Mouse (Mus musculus) adrenal gland, postnatal 14 days (tissue): ENCODE results near the gene Bcam. TPM values are rescaled to one million over a fixed set of nuclear protein-coding genes. Genes with fewer than 3 reads are reported as not detected.
"Not testable (repeated sequence)": the region's sequence is repeated elsewhere in the genome, so short reads cannot be mapped to it uniquely, and the experiment has no call there.

Experiments used
- DNase-seq: peaks from one replicate; pipeline ENCODE4 v3.0.0; 2021; ENCODE audit warnings: mixed read lengths
- long read RNA-seq, 2 experiments: library from polyadenylated mRNA; stranded (forward); transcript quantifications; one replicate each; pipeline ENCODE4 v2.0.0; 2021
- total RNA-seq: library from RNA; stranded (reverse); gene quantifications from 2 replicates; pipeline ENCODE4 v1.2.3, GENCODE M21; 2021

Gene Bcam
- 59.8 and 70.8 TPM in 2 replicates for total RNA-seq
- long read RNA-seq, experiment 1, transcript Bcam-201 (15 exons, 2,429 nt) = major isoform, 43 of 59 reads
- long read RNA-seq, experiment 1, partial matches to known transcripts = 9 of 59 reads
- long read RNA-seq, experiment 1, other reads (novel, unspliced or antisense) = 6 of 59 reads
- long read RNA-seq, experiment 2, transcript Bcam-201 (15 exons, 2,429 nt) = major isoform, 27 of 41 reads
- long read RNA-seq, experiment 2, partial matches to known transcripts = 4 of 41 reads
- long read RNA-seq, experiment 2, other reads (novel, unspliced or antisense) = 8 of 41 reads

DNA sequence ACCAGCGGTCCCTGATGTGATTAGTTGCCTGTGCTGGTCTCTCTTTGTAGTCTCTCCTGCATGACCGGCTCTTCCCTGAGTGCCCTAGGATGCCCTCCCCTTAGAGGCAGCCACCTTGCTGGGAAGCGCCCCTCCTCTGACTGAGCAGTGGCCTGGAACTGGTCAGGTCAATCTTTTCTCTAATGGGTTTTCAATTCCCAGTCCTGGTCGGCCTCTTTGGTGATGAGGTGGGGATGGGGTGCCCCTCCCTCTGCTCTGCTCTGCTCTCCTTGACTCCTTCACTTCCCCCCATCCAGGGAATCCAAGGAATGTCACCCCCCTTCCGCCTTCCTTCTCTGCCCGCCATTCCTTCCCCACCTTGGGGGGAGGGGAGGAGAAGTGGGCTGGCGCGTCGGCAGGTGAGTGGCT lies at the start of gene Bcam:
TSS of gene Bcam (minus strand) at position 33 of the 408 bp plus-strand sequence.
- no peak for DNase-seq

DNA sequence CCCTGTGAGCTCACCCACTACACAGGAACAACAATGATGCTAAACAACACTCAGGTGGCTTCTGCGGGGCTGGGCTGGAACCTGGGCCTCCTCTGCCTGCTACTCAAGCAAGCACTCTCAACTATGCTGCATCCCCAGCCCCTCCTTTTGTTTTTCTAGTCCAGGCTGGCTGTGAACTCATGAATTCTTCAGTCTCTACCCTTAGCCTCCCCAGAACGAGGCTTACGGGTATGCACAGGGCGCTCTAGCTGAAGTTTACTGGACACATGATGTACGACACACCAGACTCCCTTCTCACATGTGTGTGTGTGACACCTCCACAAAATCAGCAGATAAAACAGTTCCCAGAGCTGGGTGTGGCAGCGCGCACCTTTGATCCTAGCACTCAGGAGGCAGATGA lies 48.1 kb upstream of the Bcam start:
- DNase-seq = no peak

DNA sequence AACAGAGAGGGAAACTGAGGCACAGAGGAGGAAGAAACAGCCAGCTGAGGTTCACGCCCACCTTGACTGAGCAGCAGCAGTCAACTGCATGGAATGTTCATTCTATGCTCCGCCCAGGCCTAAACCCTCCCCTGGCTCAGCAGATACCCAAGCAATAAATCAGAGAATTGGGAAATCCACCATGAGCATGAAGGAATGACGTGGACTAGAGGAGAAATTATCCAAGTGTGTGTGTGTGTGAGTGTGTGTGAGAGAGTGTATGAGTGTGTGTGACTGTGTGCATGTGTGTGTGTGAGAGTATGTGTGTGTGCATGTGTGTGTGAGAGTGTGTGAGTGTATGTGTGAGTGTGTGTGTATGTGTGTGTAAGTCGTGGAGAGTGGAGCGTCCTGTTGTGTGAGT lies 47.6 kb upstream of the Bcam start:
- DNase-seq = peak; percentile 72

DNA sequence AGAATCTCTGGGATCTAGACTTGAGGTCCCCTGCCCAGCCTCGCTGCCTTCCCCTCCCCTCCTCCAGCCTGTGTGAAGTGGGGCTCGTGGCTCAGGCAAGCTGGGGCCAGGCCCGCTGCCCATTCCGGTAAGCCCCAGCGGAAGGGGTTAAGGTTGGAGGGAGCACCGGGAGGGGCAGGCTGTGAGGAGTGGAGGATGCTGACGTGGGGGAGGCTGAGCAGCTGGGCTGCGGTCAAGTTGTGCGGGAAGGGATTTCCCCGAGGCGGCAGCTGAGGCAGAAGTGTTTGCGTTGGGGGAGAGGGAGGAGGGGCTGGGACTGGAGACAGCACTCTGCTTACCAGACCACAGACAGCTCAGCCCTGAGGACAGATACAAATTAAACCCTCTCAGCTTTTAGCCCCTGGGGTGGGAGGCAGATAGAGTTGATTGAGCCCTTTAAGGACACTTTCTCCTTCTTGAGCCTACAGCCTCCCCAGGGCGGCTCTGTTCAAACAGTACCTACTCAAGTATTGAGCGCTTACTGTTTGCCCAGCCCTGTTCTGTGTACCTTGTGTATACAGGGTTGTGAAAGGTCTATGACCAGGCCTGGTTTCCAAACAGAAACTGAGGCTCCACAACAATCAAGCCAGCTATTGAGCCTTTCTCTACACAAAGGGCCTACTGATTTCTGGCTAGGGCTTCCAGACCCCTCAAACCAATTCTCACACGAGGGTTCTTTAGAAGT lies 46.7 kb upstream of the Bcam start:
- peak; percentile 64 for DNase-seq

DNA sequence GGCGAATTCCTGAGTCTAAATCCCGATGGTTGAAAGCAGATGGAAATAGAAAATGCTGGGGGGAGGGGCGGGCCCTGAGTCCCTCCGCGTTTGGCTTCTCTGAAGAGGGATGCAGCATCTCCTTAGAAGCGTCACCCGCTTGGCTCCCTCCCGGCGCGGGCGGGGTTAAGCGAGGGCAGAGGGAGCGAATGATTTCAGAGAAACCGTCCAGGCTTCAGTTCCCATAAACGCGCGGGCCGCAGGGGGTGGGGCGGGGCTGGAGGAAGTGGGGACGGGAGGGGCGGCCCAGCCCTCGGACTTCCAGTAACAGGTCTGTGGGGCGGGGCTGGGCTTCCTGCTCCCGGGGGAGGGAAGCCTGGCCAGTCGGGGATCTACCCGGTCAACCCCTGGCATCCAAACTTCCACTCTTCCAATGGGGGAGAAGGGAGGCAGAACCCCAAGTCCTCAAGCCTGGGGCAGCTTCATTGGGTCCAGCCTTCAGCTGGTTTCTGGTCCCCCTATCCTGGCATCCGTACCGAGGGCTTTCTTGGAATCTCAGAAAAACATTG lies 45.5 kb upstream of the Bcam start:
- DNase-seq = peak; percentile 94

DNA sequence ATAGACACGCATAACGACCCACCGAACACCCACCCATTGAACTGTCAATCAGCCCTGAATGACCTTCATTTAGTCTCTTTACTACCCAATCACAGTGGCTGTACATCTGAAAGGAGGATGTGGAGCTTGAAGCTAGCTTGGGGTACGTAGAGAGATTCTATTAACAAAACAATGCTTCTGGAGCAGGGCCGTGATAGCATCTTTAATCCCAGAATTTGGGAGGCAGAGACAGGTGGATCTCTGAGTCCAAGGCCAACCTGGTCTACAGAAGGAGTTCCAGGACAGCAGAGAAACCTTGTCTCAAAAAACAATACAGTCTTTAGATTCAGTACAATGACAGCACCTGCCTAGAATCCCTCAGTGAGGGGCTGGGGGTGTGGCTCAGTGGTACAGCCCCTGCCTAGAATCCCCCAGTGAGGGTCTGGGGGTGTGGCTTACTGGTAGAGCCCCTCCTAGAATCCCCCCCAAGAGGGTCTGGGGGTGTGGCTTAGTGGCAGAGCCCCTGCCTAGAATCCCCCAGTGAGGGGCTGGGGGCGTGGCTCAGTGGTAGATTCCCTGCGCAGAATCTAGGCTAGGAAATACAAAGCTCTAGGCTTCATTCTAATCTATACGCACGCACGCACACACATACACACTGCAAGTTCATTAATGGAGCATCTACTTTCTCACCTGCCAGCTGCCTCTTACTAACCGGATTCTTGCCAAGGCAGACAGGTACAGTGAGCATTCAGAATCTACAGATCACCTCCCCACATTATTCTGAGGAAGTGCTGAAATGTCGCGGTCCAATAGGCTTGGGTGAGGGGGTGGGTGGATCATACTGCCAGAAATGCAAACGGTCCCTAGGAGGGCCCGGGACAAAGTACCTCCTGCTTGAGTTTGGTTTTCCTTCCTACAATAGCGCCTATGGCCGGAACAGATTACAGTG lies 44.7 kb upstream of the Bcam start:
- no peak for DNase-seq

DNA sequence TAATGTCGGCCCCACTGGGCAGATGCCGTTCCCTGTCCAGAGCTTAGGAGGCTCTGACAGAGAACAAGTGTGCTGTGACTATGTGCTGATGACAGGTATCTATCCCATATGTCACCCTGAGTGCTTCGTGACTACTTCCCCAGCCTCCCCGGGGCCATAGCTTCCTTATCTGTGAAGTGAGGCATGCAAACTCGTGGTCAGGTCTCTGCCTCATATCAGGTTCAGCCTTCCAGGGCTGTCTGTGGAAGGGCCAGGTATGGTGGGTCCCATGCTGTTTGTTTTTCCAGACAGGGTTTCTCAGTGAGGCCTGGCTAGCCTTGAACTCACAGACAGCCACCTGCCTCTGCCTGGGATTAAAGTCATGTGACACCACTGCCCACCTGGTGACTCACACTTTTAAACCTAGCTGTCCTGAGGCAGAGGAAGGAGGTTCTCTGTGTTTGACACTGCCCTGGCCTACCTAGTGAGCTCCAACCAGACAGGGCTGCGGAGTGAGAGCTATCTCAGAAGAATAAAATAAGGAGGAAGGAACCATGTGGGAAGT lies 42.8 kb upstream of the Bcam start:
- DNase-seq = no peak

DNA sequence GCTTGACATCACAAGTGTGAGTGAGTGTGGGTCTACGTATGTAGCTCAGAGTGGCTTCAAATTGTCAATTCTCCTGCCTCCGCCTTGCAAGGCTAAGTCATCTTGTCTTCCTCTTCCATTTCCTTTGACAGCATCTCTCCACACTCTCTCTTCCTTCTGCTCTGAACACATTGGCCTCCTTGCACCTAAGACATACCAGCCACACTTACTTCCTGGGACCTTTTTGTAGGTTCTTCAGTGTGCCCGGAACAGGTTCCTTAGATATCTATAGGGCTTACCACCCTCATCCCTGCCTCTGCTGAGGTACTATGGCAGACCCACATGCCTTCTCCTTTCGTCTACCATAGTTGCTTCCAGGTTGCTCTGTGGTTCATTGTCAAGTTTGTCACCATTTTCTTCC lies 42.3 kb upstream of the Bcam start:
- no peak for DNase-seq

DNA sequence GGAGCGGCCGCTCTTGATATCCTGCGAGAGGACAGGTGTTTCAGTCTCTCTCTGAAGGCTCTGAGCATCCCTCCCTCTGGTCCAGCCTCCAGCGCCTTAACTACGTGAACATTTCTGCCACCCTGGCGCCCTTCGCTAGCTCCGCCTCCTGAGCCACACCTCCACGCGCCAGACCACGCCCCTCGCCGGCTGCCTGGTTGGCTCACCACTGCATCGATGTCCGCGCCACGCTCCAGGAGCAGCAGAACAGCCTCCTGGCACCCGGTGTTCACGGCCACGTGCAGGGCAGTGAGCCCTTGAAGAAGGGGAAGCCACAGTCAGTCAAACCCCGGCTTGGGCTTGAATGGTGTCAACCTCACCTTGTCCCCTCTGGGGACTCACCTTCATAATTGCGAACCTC lies 40.3 kb upstream of the Bcam start:
- peak; percentile 75 for DNase-seq

DNA sequence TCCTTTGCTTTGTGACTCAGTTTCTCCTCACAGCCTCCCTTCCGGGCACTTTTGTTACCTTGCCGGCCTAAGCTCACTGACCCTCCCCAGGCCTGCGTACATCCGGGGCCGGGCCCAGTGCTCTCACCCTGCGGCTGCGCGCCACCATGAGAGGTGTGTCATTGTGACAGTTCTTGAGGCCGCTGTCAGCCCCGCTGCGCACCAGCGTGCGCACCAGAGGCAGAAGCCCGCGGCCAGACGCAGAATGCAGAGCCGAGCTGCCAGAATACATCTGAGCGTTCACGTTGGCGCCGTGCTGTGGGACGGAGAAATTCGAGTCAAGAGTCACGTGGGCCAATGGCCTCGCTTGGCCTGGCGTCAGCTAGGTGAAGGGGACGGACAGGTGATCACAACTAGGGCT lies 38.6 kb upstream of the Bcam start:
- peak; percentile 80 for DNase-seq

DNA sequence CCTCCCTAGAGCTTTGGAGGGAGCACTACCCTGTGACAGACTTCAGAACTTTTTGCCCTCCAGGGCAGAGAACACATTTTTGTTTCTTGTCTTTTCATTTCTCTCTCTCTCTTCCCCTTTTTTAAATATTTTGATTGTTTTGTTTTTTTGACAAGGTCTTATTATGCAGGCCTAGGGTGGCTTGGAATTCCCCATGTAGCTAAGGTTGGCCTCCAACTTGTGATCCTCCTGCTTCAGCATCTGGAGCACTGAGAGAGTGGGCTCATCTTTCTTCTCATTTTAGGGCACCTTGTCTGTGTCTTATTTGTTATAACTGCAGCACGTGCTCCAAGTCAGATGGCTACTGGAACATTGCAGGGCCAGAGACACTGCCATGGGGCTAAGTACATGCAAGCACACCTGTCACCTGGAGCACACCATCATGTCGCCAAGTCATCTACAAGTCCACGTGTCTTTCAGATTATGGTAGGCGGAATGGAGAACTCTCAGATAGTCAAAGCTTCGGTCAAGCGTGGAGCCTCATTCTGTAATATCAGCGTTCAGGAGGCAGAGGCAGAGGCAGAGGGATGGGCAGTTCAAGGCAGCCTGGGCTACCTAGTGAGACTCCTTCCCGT lies 35.6 kb upstream of the Bcam start:
- DNase-seq = no peak

DNA sequence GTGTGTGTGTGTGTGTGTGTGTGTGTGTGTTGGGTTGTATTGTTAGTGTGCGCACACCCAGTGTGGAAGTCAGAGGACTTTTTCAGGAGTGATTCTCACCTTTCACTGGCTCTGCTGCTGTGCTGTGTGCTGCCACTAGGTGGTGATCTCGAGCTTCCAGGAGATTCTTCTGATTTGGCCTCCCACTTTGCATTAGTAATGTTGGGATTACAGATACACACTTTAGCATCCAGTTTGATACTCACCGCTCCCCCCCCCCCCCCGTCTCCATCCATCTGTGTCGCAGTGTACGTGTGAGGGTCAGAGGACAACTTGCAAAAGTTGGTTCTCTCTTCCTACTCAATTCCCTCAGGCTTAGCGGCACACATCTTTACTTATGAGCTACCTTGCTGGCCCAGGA lies 32.2 kb upstream of the Bcam start:
- DNase-seq = peak; percentile 85

DNA sequence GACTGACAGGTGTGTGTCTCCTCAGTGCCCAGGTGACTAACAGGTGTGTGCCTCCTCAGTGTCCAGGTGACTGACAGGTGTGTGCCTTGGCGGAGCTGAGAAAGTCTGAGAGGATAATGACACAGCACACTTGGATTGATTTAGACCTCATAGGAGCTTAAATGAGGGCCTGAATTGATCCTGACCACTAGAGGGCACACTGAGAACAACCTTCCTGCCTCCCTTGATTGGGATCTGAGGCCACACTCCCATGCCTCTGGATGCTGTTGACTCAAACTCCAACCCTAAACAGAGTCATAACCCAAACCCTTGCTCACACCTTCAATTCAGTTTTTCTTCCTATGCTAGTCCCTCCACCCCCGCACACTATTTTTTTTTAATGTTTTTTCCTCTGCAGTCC lies 29.9 kb upstream of the Bcam start:
- DNase-seq = peak; percentile 77

DNA sequence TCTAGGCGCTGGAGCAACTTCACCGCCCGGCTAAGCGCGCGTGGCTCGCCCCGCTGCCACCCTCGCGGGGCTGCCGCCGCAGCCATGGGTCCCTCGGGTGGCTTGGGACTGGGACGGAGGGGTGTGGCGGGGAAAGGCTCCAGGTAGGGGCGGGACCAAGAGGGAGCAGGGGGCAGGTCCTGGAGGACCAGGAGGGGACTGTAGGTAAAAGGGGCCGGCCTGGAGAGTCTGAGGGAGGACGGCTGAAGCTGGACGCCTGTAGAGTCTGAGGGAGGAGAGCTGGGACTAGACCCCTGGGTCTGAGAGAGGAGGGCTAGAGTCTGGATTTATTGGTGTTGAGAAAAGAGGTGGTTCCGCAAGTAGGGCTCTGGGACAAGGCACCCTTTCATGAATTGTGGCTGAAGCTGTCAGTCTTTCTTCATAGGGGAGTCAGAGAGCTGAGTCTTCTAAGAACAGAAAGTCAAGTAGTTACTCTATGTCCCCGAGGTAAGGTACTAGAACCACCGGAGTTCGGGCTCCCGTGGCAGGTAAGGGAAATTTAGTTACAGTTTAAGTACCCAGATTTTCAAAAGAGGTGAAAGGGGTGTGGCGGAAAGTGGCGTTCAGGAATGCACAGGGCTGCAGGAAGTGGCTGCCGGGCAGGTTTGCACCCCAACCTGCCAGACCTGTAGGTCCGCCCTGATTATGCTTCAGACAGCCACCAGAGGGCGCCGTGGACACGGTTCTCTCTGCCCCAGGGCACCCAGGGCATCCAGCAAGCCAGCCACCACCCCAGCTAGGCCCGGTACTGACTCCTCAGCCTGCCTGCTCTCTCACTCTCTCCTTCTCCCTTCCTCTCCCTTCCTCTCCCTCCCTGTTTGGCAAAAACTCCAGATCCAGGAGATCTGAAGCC lies 26.1 kb upstream of the Bcam start, which contains the start of gene Cblc:
TSS of gene Cblc (minus strand) at position 113 of the 892 bp plus-strand sequence.
- peak; percentile 92 for DNase-seq

DNA sequence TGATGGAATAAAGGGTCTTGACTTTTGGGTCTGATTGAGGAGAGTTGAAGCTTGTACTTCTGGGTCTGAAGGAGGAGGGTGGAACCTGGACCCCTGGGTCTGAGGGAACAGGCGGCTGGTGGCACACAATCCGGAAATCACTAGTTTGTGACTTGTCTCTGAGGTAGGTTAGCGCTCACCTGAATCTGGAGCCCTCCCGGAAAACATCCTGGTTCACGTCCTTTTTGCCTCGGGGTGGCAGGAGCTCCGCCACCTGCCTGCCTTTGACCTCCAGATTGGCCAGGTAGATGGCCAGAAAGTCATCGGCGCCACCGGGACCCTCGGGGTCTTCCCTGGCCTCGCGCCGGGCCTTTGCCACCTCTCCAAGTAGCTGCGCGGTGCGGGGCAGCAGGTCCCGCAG lies 25.4 kb upstream of the Bcam start:
- DNase-seq = no peak

DNA sequence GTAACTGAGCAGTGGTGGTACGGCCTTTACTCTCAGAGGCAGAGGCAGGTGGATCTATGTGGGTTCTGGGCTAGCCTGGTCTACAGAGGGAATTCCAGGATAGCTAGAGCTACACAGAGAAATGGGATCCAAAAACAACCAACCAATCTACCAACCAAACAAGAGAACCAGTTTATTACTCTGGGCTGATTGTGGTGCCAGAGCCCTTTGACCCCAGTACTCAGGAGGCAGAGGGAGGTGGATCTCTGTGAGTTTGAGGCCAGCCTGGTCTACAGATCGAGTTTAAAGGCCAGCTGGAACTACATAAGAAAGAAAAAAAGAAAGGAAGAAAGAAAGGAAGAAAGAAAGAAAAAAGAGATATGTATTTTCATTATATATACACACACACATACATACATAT lies 24.4 kb upstream of the Bcam start:
- DNase-seq = no peak

DNA sequence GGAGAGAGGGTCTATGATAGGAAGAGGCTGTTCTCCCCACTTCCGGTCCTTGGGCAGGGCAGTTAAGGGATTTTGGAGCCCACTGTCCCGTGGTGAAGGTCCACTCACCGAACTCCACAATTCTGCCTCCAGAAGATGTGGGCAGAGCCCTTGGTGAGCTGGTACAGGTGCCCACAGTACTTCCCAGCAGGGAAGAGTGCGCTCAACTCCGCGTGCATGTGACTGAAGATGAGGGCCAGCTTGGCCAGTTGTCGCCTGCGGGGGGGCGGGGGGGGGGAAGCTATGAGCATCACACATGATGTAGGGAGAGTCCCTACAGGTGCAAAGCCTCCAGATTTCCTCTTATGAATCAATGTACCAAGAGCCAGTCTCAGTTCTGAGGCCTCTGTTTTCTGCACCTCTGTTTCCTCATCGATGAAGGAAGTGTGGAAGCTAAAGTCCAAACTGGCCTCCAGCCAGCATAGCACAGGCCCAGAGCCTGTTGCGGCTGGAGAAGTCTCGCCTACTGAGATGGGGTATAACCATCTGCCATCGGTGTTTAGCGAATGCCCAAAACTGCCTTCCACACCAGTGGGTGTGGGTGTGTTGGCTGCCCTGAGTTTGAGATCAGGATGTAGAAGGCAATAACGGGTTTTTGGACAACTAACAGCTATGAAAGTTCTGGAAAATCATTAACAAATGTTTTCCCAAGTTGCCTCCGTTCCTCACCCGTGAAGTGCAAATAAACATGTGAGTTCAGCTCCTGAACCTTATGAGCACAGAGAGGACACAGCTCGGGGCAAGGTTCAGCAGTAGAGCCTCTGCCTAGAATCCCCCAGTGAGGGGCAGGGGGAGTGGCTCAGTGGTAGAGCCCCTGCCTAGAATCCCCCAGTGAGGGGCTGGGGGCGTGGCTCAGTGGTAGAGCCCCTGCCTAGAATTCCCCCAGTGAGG lies 22.1 kb upstream of the Bcam start:
- DNase-seq = no peak

DNA sequence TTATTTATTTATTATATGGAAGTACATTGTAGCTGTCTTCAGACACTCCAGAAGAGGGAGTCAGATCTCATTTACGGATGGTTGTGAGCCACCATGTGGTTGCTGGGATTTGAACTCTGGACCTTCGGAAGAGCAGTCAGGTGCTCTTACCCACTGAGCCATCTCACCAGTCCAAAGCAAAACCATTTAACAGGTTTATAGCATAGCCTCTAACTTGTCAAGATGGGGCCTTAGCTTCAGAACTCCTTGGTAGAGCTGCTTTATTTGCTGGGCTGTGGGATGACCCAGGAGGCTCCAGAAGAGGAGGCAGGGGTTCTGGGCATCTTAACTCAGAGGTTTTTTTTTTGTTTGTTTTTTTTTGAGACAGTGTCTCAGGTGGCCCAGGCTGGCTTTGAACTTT lies 20.7 kb upstream of the Bcam start:
- DNase-seq = not testable (repeated sequence)

DNA sequence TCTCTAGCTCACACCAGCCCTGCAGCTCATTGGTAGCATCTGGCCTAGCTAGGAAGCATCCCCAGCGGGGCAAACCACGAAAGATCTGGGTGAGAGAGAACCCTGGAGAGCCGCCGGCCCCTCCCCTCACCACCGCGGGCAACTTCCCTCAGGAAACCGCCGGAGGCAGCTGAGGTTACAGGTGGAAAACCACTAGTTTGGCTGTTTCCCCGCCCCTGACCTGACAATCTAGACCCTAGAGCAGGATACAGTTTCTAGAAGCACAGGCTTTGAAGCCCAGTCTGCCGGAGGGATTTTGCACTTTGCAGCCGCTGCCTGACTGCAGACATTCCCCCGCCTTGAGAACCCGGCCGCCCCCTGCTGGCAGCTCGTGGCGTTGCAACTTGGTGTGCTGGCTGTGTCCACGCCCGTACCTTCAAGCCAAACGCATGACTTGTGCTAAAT lies 19.1 kb upstream of the Bcam start:
- DNase-seq = peak; percentile 96
